10 mouse cellular contexts compared by ENCODE assay signal in the genomic region with DNA sequence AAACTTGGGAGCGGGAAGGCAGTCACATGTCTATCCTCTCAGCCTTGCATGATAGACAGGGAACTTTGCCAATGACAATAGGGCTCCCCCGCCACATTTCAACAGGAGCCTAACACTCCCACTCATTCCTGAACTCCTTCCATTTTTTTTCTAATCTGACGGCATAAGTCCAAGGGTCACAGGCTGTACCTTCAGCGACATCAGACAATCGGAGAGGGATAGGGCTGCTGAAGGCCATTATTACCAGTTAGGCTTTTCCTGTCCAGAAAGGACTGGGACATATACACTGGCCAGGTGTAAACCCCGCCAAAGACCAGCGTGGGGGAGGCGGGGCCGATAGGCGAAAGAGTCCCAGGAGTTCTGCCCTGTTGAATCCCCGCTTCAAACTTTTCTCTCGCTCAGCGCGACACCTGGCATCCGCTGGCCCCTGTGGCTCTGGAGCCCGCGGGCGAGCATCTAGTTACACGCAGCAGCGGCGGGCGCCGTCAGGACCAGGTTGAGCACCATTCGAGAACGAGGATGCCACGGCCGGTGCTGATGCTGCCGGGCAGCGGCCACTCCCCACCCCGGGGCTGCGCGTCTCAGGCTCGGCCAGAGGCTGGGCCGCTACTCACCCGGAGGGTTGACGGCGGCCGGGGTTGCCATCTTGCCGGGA. TPM values are rescaled to one million over a fixed set of nuclear protein-coding genes. Genes with fewer than 3 reads are reported as not detected.
DNase-seq lines count a peak whose midpoint lies in the region; ATAC-seq and TF ChIP-seq lines count a peak whose summit lies in the region.
"Had no signal": no experiment of that assay in that cellular context is flagged by ENCODE, and none has a peak within 500 bp of the region (broad histone marks: within the 10 kb centered on the region; RNA-seq: fewer than 3 reads in every experiment).

No protein-coding gene starts in this region.

- intact Hi-C loops in heart, postnatal 25 days (cut with DNase I) = no loop called here

- WGBS in heart, embryonic 11.5 days (ENCODE audit: insufficient replicate concordance) = 3% methylated on average over 34 of the region's 39 CpGs
- WGBS in neural tube, embryonic 15.5 days = 2% methylated on average over 29 of the region's 39 CpGs

- ATAC-seq in heart, embryonic 11.5 days (replicated peaks; ENCODE audit: insufficient number of reproducible peaks, low FRiP score, low TSS enrichment) = peak; percentile 73
- peak; percentile 78 for ATAC-seq in neural tube, embryonic 15.5 days (ENCODE audit: low FRiP score)

- peak overlapping the region; percentile 75 for H3K4me3 ChIP-seq in heart, embryonic 11.5 days (ENCODE audit: low read depth, low read length)
- H3K4me3 ChIP-seq in neural tube, embryonic 15.5 days (replicated peaks) = peak overlapping the region; percentile 81

- H3K27ac ChIP-seq in heart, embryonic 11.5 days (ENCODE audit: low read depth, low read length) = no peak overlapping the region
- H3K27ac ChIP-seq in neural tube, embryonic 15.5 days (replicated peaks) = peak overlapping the region; percentile 97
- H3K27ac ChIP-seq: macrophage had no signal

- peak overlapping the region; percentile 88 for H3K4me2 ChIP-seq in heart, embryonic 11.5 days
- H3K4me2 ChIP-seq in neural tube, embryonic 15.5 days = peak overlapping the region; percentile 74

- no peaks in the 10 kb centered on the region for H3K4me1 ChIP-seq in heart, embryonic 11.5 days (ENCODE audit: control insufficient read depth, insufficient read depth, low read length)
- H3K4me1 ChIP-seq in neural tube, embryonic 15.5 days = peaks cover 37% of the 10 kb centered on the region

- no peak for TF ChIP-seq CTCF in brain, embryonic 14.5 days (IDR thresholded peaks at IDR 0.05; ENCODE audit: borderline replicate concordance, extremely low read depth, insufficient read depth, insufficient read length)

- H3K27me3 ChIP-seq in heart, embryonic 11.5 days (ENCODE audit: control insufficient read depth, insufficient read depth, low read length) = peaks cover 13% of the 10 kb centered on the region
- no peaks in the 10 kb centered on the region for H3K27me3 ChIP-seq in neural tube, embryonic 15.5 days (replicated peaks)

- H3K9ac ChIP-seq in heart, embryonic 11.5 days (ENCODE audit: low read depth, low read length) = peak overlapping the region; percentile 81
- H3K9ac ChIP-seq in neural tube, embryonic 15.5 days (replicated peaks) = peak overlapping the region; percentile 88

- no peaks in the 10 kb centered on the region for H3K9me3 ChIP-seq in heart, embryonic 11.5 days (replicated peaks; ENCODE audit: control insufficient read depth, low read length)
- no peaks in the 10 kb centered on the region for H3K9me3 ChIP-seq in neural tube, embryonic 15.5 days (replicated peaks)
- H3K9me3 ChIP-seq: G1E had no signal

- no peak for DNase-seq in heart, postnatal 25 days (ENCODE audit: low spot score)
- peak; percentile 88 for DNase-seq in brain, embryonic 14.5 days (ENCODE audit: low read depth)
- peak; percentile 52 for DNase-seq in forelimb bud, embryonic 11.5 days (ENCODE audit: low read depth, low spot score)
- peak; percentile 57 for DNase-seq in kidney, adult 9 months
- DNase-seq in liver = peak; percentile 8
- no peak for DNase-seq in spleen, postnatal 36 days (ENCODE audit: low spot score in 2 of 2)

- no peak for TF ChIP-seq POLR2A in brain, embryonic 14.5 days (IDR thresholded peaks at IDR 0.05; ENCODE audit: borderline replicate concordance, extremely low read depth, insufficient read depth, insufficient read length, poor library complexity, severe bottlenecking)

- H3K36me3 ChIP-seq in heart, embryonic 11.5 days (ENCODE audit: control insufficient read depth, insufficient read depth, low read length) = no peaks in the 10 kb centered on the region
- H3K36me3 ChIP-seq in neural tube, embryonic 15.5 days = no peaks in the 10 kb centered on the region; the same call in 1 of the 2 replicates
- H3K36me3 ChIP-seq: G1E had no signal

RNA-seq across cellular contexts. Expression of a gene that starts 0.6 kb away (rescaled TPM):
- 3.1 and 3.2 TPM in 2 replicates for polyA plus RNA-seq in heart, embryonic 11.5 days (2014; fragmentation: Nextera tagmentation; extraction: Ambion mirVana)
- under 1 TPM; 0.18 to 0.92 TPM for total RNA-seq in heart, postnatal 25 days (2021)
- polyA plus RNA-seq in brain, embryonic 14.5 days (2012; rRNA removed) = 172 and 207 TPM in 2 replicates
- polyA plus RNA-seq in neural tube, embryonic 15.5 days (2015; fragmentation: Nextera tagmentation; extraction: Ambion mirVana) = 49.2 and 55.0 TPM in 2 replicates
- polyA plus RNA-seq: G1E had no signal

Comparison
In these comparisons a context has a peak if more than half of its experiments do, and no peak if none do; other contexts are left out.
1. DNase-seq: peak in brain, embryonic 14.5 days (single experiment), forelimb bud, embryonic 11.5 days (single experiment), kidney, adult 9 months (single experiment) and liver (single experiment); none in heart, postnatal 25 days (single experiment) and spleen, postnatal 36 days (0 of 2).
2. RNA of a gene that starts 0.6 kb away (polyA plus RNA-seq): 172 to 207 TPM in brain, embryonic 14.5 days and 49.2 to 55.0 TPM in neural tube, embryonic 15.5 days; 3.1 to 3.2 TPM in heart, embryonic 11.5 days; every median in the first group is over 10 times any median in the second.